Mouse (Mus musculus): Measurements from ENCODE around the gene Galnt17. TPM values are rescaled to one million over a fixed set of nuclear protein-coding genes. Genes with fewer than 3 reads are reported as not detected.

Galnt17 gene
- polyA plus RNA-seq, 1 experiment from 2014 or later, result 0.81 TPM

GRCm38 (mm10) chr5:131039611-131040313 is 268.5 kb downstream of the Galnt17 start:
- no peak for TF ChIP-seq CTCF (IDR thresholded peaks at IDR 0.05; ENCODE audit: low read depth)
- no peak for TF ChIP-seq EP300 (optimal IDR thresholded peaks at IDR 0.05)
- H3K36me3 ChIP-seq (ENCODE audit: control insufficient read depth, insufficient read depth, low read length), result no peaks in the 10 kb centered on the region
- H3K4me3 ChIP-seq (ENCODE audit: low read depth, low read length), result no peak overlapping the region
- H3K9me3 ChIP-seq (ENCODE audit: control insufficient read depth, low read length), result no peaks in the 10 kb centered on the region
- H3K4me1 ChIP-seq (replicated peaks; ENCODE audit: control insufficient read depth, insufficient read depth), result no peaks in the 10 kb centered on the region
- no peaks in the 10 kb centered on the region for H3K27me3 ChIP-seq (ENCODE audit: control insufficient read depth, insufficient read depth, low read length)
- DNase-seq (ENCODE audit: low spot score), result no peak
- no peak overlapping the region for H3K27ac ChIP-seq (replicated peaks)
- H3K4me2 ChIP-seq (replicated peaks; ENCODE audit: low read depth), result no peak overlapping the region
- no peak for ATAC-seq (ENCODE audit: low FRiP score, low TSS enrichment)
- 76% methylated on average over 5 of the region's 5 CpGs for WGBS
- H3K9ac ChIP-seq (ENCODE audit: low read length), result no peak overlapping the region

DNA sequence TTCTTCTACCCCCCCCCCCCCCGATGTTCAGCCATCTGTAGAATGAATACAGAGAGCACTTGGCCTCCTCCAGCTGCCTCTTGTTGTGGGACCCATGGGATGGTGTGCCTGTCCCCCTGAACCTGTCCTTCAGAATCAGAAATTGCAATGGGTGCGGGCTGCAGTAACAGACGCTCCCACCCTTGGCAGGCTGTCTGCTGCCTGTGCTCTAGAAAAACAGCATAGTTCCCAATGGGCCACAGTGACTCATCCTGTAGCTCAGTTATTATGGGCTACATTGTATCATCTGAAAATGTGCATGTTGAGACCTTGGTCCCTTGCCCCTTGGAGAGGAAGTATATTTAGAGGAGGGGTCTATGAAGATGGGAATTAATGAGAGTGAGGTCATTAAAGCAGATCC is 283.8 kb downstream of the Galnt17 start:
- no peak for TF ChIP-seq CTCF (IDR thresholded peaks at IDR 0.05; ENCODE audit: low read depth)
- TF ChIP-seq EP300 (optimal IDR thresholded peaks at IDR 0.05), result no peak
- no peaks in the 10 kb centered on the region for H3K27me3 ChIP-seq (ENCODE audit: control insufficient read depth, insufficient read depth, low read length)
- H3K4me3 ChIP-seq (ENCODE audit: low read depth, low read length), result no peak overlapping the region
- no peak overlapping the region for H3K4me2 ChIP-seq (replicated peaks; ENCODE audit: low read depth)
- H3K9me3 ChIP-seq (ENCODE audit: control insufficient read depth, low read length), result no peaks in the 10 kb centered on the region
- H3K36me3 ChIP-seq (ENCODE audit: control insufficient read depth, insufficient read depth, low read length), result no peaks in the 10 kb centered on the region
- no peak overlapping the region for H3K27ac ChIP-seq (replicated peaks)
- WGBS, result 71% methylated on average over 3 of the region's 3 CpGs
- H3K4me1 ChIP-seq (replicated peaks; ENCODE audit: control insufficient read depth, insufficient read depth), result no peaks in the 10 kb centered on the region
- no peak for DNase-seq (ENCODE audit: low spot score)
- H3K9ac ChIP-seq (ENCODE audit: low read length), result no peak overlapping the region
- ATAC-seq (ENCODE audit: low FRiP score, low TSS enrichment), result no peak

DNA sequence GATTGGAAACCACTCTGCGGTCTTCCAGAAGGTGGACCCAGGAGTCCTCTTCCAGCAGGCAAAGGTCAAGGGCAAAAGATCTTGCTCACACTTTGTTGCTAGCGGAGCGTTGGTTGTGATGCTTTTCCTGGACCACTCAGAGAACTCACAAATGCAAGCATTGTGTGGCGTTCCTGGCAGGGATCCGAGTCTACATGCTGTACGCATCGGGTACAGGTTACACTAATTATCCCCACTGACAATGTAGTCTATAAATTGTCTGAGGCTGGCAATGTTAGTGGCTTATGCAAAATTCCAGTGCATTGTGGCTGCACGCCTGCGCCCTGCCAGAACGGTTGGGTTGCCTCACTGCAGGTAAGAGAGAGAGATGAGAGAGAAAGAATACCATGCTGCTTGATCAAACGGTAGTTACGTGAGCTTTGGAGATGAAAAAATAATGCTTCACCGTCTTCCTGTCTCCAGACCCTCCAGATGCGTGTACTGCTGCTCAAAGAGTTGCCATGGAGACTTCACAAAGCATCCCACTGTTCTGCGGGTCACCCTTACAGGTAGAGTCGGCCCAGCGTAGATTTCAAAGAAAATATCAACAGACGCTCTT is 285.8 kb downstream of the Galnt17 start:
- no peak for TF ChIP-seq EP300 (optimal IDR thresholded peaks at IDR 0.05)
- TF ChIP-seq CTCF (IDR thresholded peaks at IDR 0.05; ENCODE audit: low read depth), result no peak
- WGBS, result 79% methylated on average over 18 of the region's 18 CpGs
- DNase-seq (ENCODE audit: low spot score) (no peak), ATAC-seq (ENCODE audit: low FRiP score, low TSS enrichment) (no peak)
- Histone ChIP-seq H3K9me3 (ENCODE audit: control insufficient read depth, low read length) (no peaks in the 10 kb centered on the region), H3K4me1 (replicated peaks; ENCODE audit: control insufficient read depth, insufficient read depth) (no peaks in the 10 kb centered on the region; the same call in 1 of the 2 replicates), H3K9ac (ENCODE audit: low read length) (no peak overlapping the region), H3K4me3 (ENCODE audit: low read depth, low read length) (no peak overlapping the region), H3K36me3 (ENCODE audit: control insufficient read depth, insufficient read depth, low read length) (no peaks in the 10 kb centered on the region), H3K27ac (replicated peaks) (no peak overlapping the region), H3K27me3 (ENCODE audit: control insufficient read depth, insufficient read depth, low read length) (no peaks in the 10 kb centered on the region), H3K4me2 (replicated peaks; ENCODE audit: low read depth) (no peak overlapping the region)

DNA sequence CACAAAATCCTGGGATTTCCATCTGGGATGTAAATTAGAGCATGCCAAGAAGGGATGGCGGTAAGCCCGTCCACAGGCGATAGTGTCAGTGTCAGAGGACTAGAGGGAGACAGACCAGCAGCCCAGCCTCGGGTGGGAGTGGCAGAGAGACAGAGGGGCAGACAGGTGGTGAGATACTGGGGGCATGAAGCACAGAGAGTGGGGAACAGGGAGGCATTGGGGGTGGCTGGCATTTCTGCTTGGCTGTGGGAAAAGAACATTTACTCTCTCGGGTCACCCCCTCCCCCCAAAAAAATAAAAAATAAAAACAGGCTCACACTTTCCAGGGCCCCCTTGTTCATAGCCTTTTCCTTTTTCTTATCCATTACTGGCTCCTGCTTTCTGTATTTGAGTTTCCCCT is 287.4 kb downstream of the Galnt17 start:
- ATAC-seq (ENCODE audit: low FRiP score, low TSS enrichment), result no peak
- Histone ChIP-seq H3K4me3 (ENCODE audit: low read depth, low read length) (no peak overlapping the region), H3K4me2 (replicated peaks; ENCODE audit: low read depth) (no peak overlapping the region), H3K27ac (replicated peaks) (no peak overlapping the region), H3K4me1 (replicated peaks; ENCODE audit: control insufficient read depth, insufficient read depth) (no peaks in the 10 kb centered on the region; the same call in 1 of the 2 replicates), H3K36me3 (ENCODE audit: control insufficient read depth, insufficient read depth, low read length) (no peaks in the 10 kb centered on the region), H3K9me3 (ENCODE audit: control insufficient read depth, low read length) (no peaks in the 10 kb centered on the region), H3K27me3 (ENCODE audit: control insufficient read depth, insufficient read depth, low read length) (no peaks in the 10 kb centered on the region), H3K9ac (ENCODE audit: low read length) (no peak overlapping the region)
- DNase-seq (ENCODE audit: low spot score), result no peak
- 67% methylated on average over 5 of the region's 5 CpGs for WGBS
- TF ChIP-seq CTCF (IDR thresholded peaks at IDR 0.05; ENCODE audit: low read depth), result no peak
- TF ChIP-seq EP300 (optimal IDR thresholded peaks at IDR 0.05), result no peak

DNA sequence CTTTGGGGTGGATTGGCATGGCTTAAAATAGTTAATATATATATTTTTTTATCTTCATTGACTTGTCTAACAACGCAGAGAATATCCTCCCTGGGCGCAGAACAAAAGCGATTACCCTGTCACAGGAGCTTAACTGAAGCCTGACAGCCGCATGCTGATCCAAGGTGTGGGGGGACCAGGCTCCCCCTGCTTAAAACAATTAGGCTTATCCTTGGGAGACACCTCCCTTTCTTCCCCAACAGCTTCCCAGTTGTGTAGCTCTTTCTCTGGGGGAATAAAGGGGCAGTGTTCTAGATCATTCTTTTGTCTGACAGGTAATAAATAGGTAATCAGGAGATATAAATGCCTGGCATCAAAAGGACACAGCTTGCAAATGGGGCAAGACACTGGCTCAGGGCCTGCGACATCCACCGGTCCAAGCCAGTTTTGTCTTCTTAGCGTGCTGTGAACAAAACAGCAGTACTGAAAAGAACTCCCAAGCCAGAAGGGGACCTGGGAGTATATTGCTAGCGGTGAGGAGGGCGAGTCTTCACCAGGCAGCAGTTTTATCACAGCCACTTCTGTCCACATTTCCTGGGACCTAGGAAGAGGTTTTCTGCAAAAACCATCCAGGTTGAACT is 288.8 kb downstream of the Galnt17 start:
- TF ChIP-seq EP300 (optimal IDR thresholded peaks at IDR 0.05) (no peak), CTCF (IDR thresholded peaks at IDR 0.05; ENCODE audit: low read depth) (no peak)
- DNase-seq (ENCODE audit: low spot score), result no peak
- 67% methylated on average over 9 of the region's 9 CpGs for WGBS

GRCm38 (mm10) chr5:131016066-131016465 is 292.2 kb downstream of the Galnt17 start:
- Histone ChIP-seq H3K9ac (ENCODE audit: low read length) (no peak overlapping the region), H3K4me1 (replicated peaks; ENCODE audit: control insufficient read depth, insufficient read depth) (no peaks in the 10 kb centered on the region; the same call in 1 of the 2 replicates), H3K4me2 (replicated peaks; ENCODE audit: low read depth) (no peak overlapping the region), H3K27me3 (ENCODE audit: control insufficient read depth, insufficient read depth, low read length) (no peaks in the 10 kb centered on the region), H3K9me3 (ENCODE audit: control insufficient read depth, low read length) (no peaks in the 10 kb centered on the region), H3K27ac (replicated peaks) (no peak overlapping the region), H3K4me3 (ENCODE audit: low read depth, low read length) (no peak overlapping the region), H3K36me3 (ENCODE audit: control insufficient read depth, insufficient read depth, low read length) (no peaks in the 10 kb centered on the region)
- DNase-seq (ENCODE audit: low spot score) (no peak), ATAC-seq (ENCODE audit: low FRiP score, low TSS enrichment) (no peak)
- WGBS, result 84% methylated on average over 4 of the region's 4 CpGs
- TF ChIP-seq EP300 (optimal IDR thresholded peaks at IDR 0.05) (no peak), CTCF (IDR thresholded peaks at IDR 0.05; ENCODE audit: low read depth) (no peak)

More for the DNA sequence above, 288.8 kb downstream of the Galnt17 start:
- Histone ChIP-seq H3K27ac (replicated peaks) (no peak overlapping the region), H3K4me1 (replicated peaks; ENCODE audit: control insufficient read depth, insufficient read depth) (no peaks in the 10 kb centered on the region; the same call in 1 of the 2 replicates), H3K9ac (ENCODE audit: low read length) (no peak overlapping the region), H3K4me3 (ENCODE audit: low read depth, low read length) (no peak overlapping the region), H3K36me3 (ENCODE audit: control insufficient read depth, insufficient read depth, low read length) (no peaks in the 10 kb centered on the region), H3K9me3 (ENCODE audit: control insufficient read depth, low read length) (no peaks in the 10 kb centered on the region), H3K27me3 (ENCODE audit: control insufficient read depth, insufficient read depth, low read length) (no peaks in the 10 kb centered on the region), H3K4me2 (replicated peaks; ENCODE audit: low read depth) (no peak overlapping the region)
- ATAC-seq (ENCODE audit: low FRiP score, low TSS enrichment), result no peak

Measured in stomach, postnatal 0 days (tissue).